30 mouse cellular contexts compared by ENCODE assay signal in genomic region chr8:84015833-84016232, GRCm38 (mm10). TPM values are rescaled to one million over a fixed set of nuclear protein-coding genes. Genes with fewer than 3 reads are reported as not detected.
DNase-seq lines count a peak whose midpoint lies in the region; ATAC-seq and TF ChIP-seq lines count a peak whose summit lies in the region.
"Had no signal": no experiment of that assay in that cellular context is flagged by ENCODE, and none has a peak within 500 bp of the region (broad histone marks: within the 10 kb centered on the region; RNA-seq: fewer than 3 reads in every experiment).

No protein-coding gene starts in this region.

- no peak for TF ChIP-seq EP300 in liver, postnatal 0 days (IDR thresholded peaks at IDR 0.05; ENCODE audit: low read depth)

- no peak overlapping the region for H3K9ac ChIP-seq in forebrain, postnatal 0 days
- H3K9ac ChIP-seq in forebrain, embryonic 15.5 days (replicated peaks): no peak overlapping the region
- no peak overlapping the region for H3K9ac ChIP-seq in liver, postnatal 0 days (replicated peaks)
- no peak overlapping the region for H3K9ac ChIP-seq in liver, embryonic 12.5 days
- H3K9ac ChIP-seq: embryonic facial prominence, embryonic 15.5 days; heart, embryonic 15.5 days; hindbrain, embryonic 13.5 days had no signal

- ATAC-seq in forebrain, postnatal 0 days: no peak
- no peak for ATAC-seq in forebrain, embryonic 15.5 days (replicated peaks)
- ATAC-seq in liver, postnatal 0 days: no peak
- no peak for ATAC-seq in liver, embryonic 12.5 days
- ATAC-seq: activated CD4-positive, CD25-positive, alpha-beta regulatory T cell, adult 4 months; CD4-positive, CD25-positive, alpha-beta regulatory T cell, adult 4 months; forebrain, embryonic 14.5 days; hindbrain, postnatal 0 days had no signal

- no peaks in the 10 kb centered on the region for H3K9me3 ChIP-seq in forebrain, postnatal 0 days (ENCODE audit: low read length)
- no peaks in the 10 kb centered on the region for H3K9me3 ChIP-seq in forebrain, embryonic 15.5 days
- H3K9me3 ChIP-seq in liver, postnatal 0 days (ENCODE audit: low read length): no peaks in the 10 kb centered on the region
- no peaks in the 10 kb centered on the region for H3K9me3 ChIP-seq in liver, embryonic 12.5 days (replicated peaks)
- H3K9me3 ChIP-seq: embryonic facial prominence, embryonic 15.5 days; forebrain, embryonic 10.5 days; heart, embryonic 15.5 days; hindbrain, embryonic 13.5 days had no signal

- peak; percentile 3; the same call in 1 of the 2 replicates for TF ChIP-seq CTCF in forebrain, postnatal 0 days (IDR thresholded peaks at IDR 0.05; ENCODE audit: low read depth)
- TF ChIP-seq CTCF in liver, postnatal 0 days (IDR thresholded peaks at IDR 0.05; ENCODE audit: low read depth): 0 out of 2 replicates have a peak, but pooled peaks have one; percentile 17

- no peak overlapping the region for H3K4me2 ChIP-seq in forebrain, postnatal 0 days (ENCODE audit: low read depth)
- H3K4me2 ChIP-seq in forebrain, embryonic 15.5 days (replicated peaks): no peak overlapping the region
- no peak overlapping the region for H3K4me2 ChIP-seq in liver, postnatal 0 days (ENCODE audit: low read depth, low read length)
- H3K4me2 ChIP-seq in liver, embryonic 12.5 days: no peak overlapping the region
- H3K4me2 ChIP-seq: embryonic facial prominence, embryonic 15.5 days; heart, embryonic 11.5 days; heart, embryonic 15.5 days; hindbrain, embryonic 13.5 days had no signal

- no peak overlapping the region for H3K27ac ChIP-seq in forebrain, postnatal 0 days (ENCODE audit: low read depth, low read length)
- H3K27ac ChIP-seq in forebrain, embryonic 15.5 days (replicated peaks): no peak overlapping the region
- H3K27ac ChIP-seq in liver, postnatal 0 days (ENCODE audit: low read depth): no peak overlapping the region
- no peak overlapping the region for H3K27ac ChIP-seq in liver, embryonic 12.5 days
- H3K27ac ChIP-seq: embryonic facial prominence, embryonic 15.5 days; forebrain, embryonic 10.5 days; heart, embryonic 15.5 days; hindbrain, embryonic 13.5 days; hindbrain, postnatal 0 days had no signal

- 91% methylated on average over 5 of the region's 5 CpGs for WGBS in forebrain, postnatal 0 days
- WGBS in forebrain, embryonic 15.5 days: 95% methylated on average over 5 of the region's 5 CpGs
- 82% methylated on average over 5 of the region's 5 CpGs for WGBS in liver, postnatal 0 days (ENCODE audit: insufficient replicate concordance)
- 80% methylated on average over 5 of the region's 5 CpGs for WGBS in liver, embryonic 12.5 days (ENCODE audit: insufficient replicate concordance)

- H3K27me3 ChIP-seq in forebrain, postnatal 0 days (ENCODE audit: insufficient read depth, low read length): peaks cover 5% of the 10 kb centered on the region
- peaks cover 37% of the 10 kb centered on the region for H3K27me3 ChIP-seq in forebrain, embryonic 15.5 days
- H3K27me3 ChIP-seq in liver, postnatal 0 days (ENCODE audit: insufficient read depth, low read length): peaks cover 39% of the 10 kb centered on the region
- H3K27me3 ChIP-seq in liver, embryonic 12.5 days (replicated peaks): peaks cover 84% of the 10 kb centered on the region

- H3K36me3 ChIP-seq in forebrain, postnatal 0 days (ENCODE audit: insufficient read depth): no peaks in the 10 kb centered on the region
- H3K36me3 ChIP-seq in forebrain, embryonic 15.5 days: no peaks in the 10 kb centered on the region
- no peaks in the 10 kb centered on the region for H3K36me3 ChIP-seq in liver, postnatal 0 days (replicated peaks; ENCODE audit: insufficient read depth, low read length)
- no peaks in the 10 kb centered on the region for H3K36me3 ChIP-seq in liver, embryonic 12.5 days
- H3K36me3 ChIP-seq: embryonic facial prominence, embryonic 15.5 days; forebrain, embryonic 10.5 days; heart, embryonic 15.5 days; hindbrain, embryonic 13.5 days had no signal

- no peak for DNase-seq in forebrain, postnatal 0 days
- no peak for DNase-seq in liver, postnatal 0 days
- DNase-seq in ES-CJ7 (ENCODE audit: low read depth, low spot score): peak; percentile 62
- no peak for DNase-seq in heart, adult 9 months (ENCODE audit: low spot score in 2 of 2)
- no peak for DNase-seq in adrenal gland, adult 8-10 months
- DNase-seq: adrenal gland, postnatal 25 days; B cell, adult 2 months; cerebellum, adult 18-20 months; cerebellum, adult 9-11 months; embryo, embryonic 11 days; gastrocnemius, postnatal 10 days; heart, adult 18-20 months; heart, postnatal 14 days had no signal

- no peak overlapping the region for H3K4me3 ChIP-seq in forebrain, postnatal 0 days (ENCODE audit: low read depth, low read length)
- no peak overlapping the region for H3K4me3 ChIP-seq in forebrain, embryonic 15.5 days
- H3K4me3 ChIP-seq in liver, postnatal 0 days (ENCODE audit: low read depth, low read length): no peak overlapping the region
- H3K4me3 ChIP-seq in liver, embryonic 12.5 days: no peak overlapping the region
- H3K4me3 ChIP-seq: embryonic facial prominence, embryonic 15.5 days; erythroblast, embryonic 14.5 days; forebrain, embryonic 10.5 days; heart, embryonic 15.5 days; hindbrain, embryonic 13.5 days had no signal

- peaks cover 12% of the 10 kb centered on the region; the same call in 1 of the 2 replicates for H3K4me1 ChIP-seq in forebrain, postnatal 0 days (ENCODE audit: insufficient read depth)
- peaks cover 18% of the 10 kb centered on the region for H3K4me1 ChIP-seq in forebrain, embryonic 15.5 days
- H3K4me1 ChIP-seq in liver, postnatal 0 days (ENCODE audit: insufficient read depth): peaks cover 19% of the 10 kb centered on the region
- peaks cover 15% of the 10 kb centered on the region for H3K4me1 ChIP-seq in liver, embryonic 12.5 days

RNA-seq across cellular contexts. Expression of gene 2210011C24Rik, which starts 3.9 kb away (rescaled TPM):
- not detected in 2 replicates for total RNA-seq in forebrain, postnatal 0 days (2014; rRNA removed)
- polyA plus RNA-seq in forebrain, postnatal 0 days (2015; fragmentation: Nextera tagmentation; extraction: Ambion mirVana): 0.38 and 1.2 TPM in 2 replicates
- polyA plus RNA-seq in forebrain, embryonic 15.5 days (2015; fragmentation: Nextera tagmentation; extraction: Ambion mirVana): not detected in 2 replicates
- polyA plus RNA-seq in liver, postnatal 0 days (2015; fragmentation: Nextera tagmentation; extraction: Ambion mirVana): 0.40 TPM in 1 of 2 replicates, not detected in the other
- not detected in 2 replicates for polyA plus RNA-seq in liver, embryonic 12.5 days (2016; fragmentation: Nextera tagmentation; extraction: Ambion mirVana)
- under 1 TPM in 2 of 4 experiments, not detected in 2; 0.62 to 0.77 TPM for total RNA-seq in adrenal gland, adult 8-10 months (2022)
- total RNA-seq: adrenal gland, adult 18-20 months; adrenal gland, postnatal 25 days; common myeloid progenitor, adult 5-6 weeks; hematopoietic stem cell, adult 5-6 weeks had no signal
- polyA plus RNA-seq: CD4-positive, CD25-positive, alpha-beta regulatory T cell, adult 4 months; embryonic facial prominence, embryonic 11.5 days; erythroblast, embryonic 14.5 days; forebrain, embryonic 14.5 days had no signal

RNA-seq across cellular contexts. Expression of gene Palm3, which starts 5.4 kb away (rescaled TPM):
- 2.7 and 5.4 TPM in 2 replicates for total RNA-seq in forebrain, postnatal 0 days (2014; rRNA removed)
- polyA plus RNA-seq in forebrain, postnatal 0 days (2015; fragmentation: Nextera tagmentation; extraction: Ambion mirVana): 2.8 and 4.3 TPM in 2 replicates
- polyA plus RNA-seq in forebrain, embryonic 15.5 days (2015; fragmentation: Nextera tagmentation; extraction: Ambion mirVana): 0.94 and 2.6 TPM in 2 replicates
- polyA plus RNA-seq in liver, postnatal 0 days (2015; fragmentation: Nextera tagmentation; extraction: Ambion mirVana): 0.04 TPM in 1 of 2 replicates, not detected in the other
- polyA plus RNA-seq in liver, embryonic 12.5 days (2016; fragmentation: Nextera tagmentation; extraction: Ambion mirVana): 0.36 and 0.66 TPM in 2 replicates
- 1 to 10 TPM in 3 of 4 experiments, under 1 TPM in 1; 0.70 to 3.9 (median 2.3) TPM for total RNA-seq in adrenal gland, adult 8-10 months (2022)
- total RNA-seq: common myeloid progenitor, adult 5-6 weeks; hematopoietic stem cell, adult 5-6 weeks had no signal
- polyA plus RNA-seq: erythroblast, embryonic 14.5 days had no signal

RNA-seq across cellular contexts. Expression of gene 1700067K01Rik, which starts 14.5 kb away (rescaled TPM):
- 0.15 and 0.81 TPM in 2 replicates for total RNA-seq in forebrain, postnatal 0 days (2014; rRNA removed)
- 0.36 and 0.86 TPM in 2 replicates for polyA plus RNA-seq in forebrain, postnatal 0 days (2015; fragmentation: Nextera tagmentation; extraction: Ambion mirVana)
- polyA plus RNA-seq in forebrain, embryonic 15.5 days (2015; fragmentation: Nextera tagmentation; extraction: Ambion mirVana): 1.4 TPM in 2 replicates
- polyA plus RNA-seq in liver, postnatal 0 days (2015; fragmentation: Nextera tagmentation; extraction: Ambion mirVana): 0.87 and 0.99 TPM in 2 replicates
- 0.41 and 0.63 TPM in 2 replicates for polyA plus RNA-seq in liver, embryonic 12.5 days (2016; fragmentation: Nextera tagmentation; extraction: Ambion mirVana)
- under 1 TPM in 2 of 4 experiments, not detected in 2; 0.49 TPM for total RNA-seq in adrenal gland, adult 8-10 months (2022)
- total RNA-seq: common myeloid progenitor, adult 5-6 weeks; hindbrain, postnatal 0 days had no signal
- polyA plus RNA-seq: CD4-positive, CD25-positive, alpha-beta regulatory T cell, adult 4 months; frontal cortex, adult 2 months had no signal

RNA-seq across cellular contexts. Expression of gene Samd1, which starts 18.4 kb away (rescaled TPM):
- total RNA-seq in forebrain, postnatal 0 days (2014; rRNA removed): 116 and 117 TPM in 2 replicates
- 6.7 and 6.9 TPM in 2 replicates for polyA plus RNA-seq in forebrain, postnatal 0 days (2015; fragmentation: Nextera tagmentation; extraction: Ambion mirVana)
- polyA plus RNA-seq in forebrain, embryonic 15.5 days (2015; fragmentation: Nextera tagmentation; extraction: Ambion mirVana): 8.5 and 9.5 TPM in 2 replicates
- 3.5 and 3.8 TPM in 2 replicates for polyA plus RNA-seq in liver, postnatal 0 days (2015; fragmentation: Nextera tagmentation; extraction: Ambion mirVana)
- polyA plus RNA-seq in liver, embryonic 12.5 days (2016; fragmentation: Nextera tagmentation; extraction: Ambion mirVana): 8.5 and 8.7 TPM in 2 replicates
- 10 to 100 TPM; 27.4 to 44.2 (median 34.9) TPM for total RNA-seq in adrenal gland, adult 8-10 months (2022)

RNA-seq across cellular contexts. Expression of gene Il27ra, which starts 26.6 kb away (rescaled TPM):
- total RNA-seq in forebrain, postnatal 0 days (2014; rRNA removed): 0.31 and 0.86 TPM in 2 replicates
- 0.29 and 0.45 TPM in 2 replicates for polyA plus RNA-seq in forebrain, postnatal 0 days (2015; fragmentation: Nextera tagmentation; extraction: Ambion mirVana)
- polyA plus RNA-seq in forebrain, embryonic 15.5 days (2015; fragmentation: Nextera tagmentation; extraction: Ambion mirVana): 0.41 and 0.68 TPM in 2 replicates
- polyA plus RNA-seq in liver, postnatal 0 days (2015; fragmentation: Nextera tagmentation; extraction: Ambion mirVana): 0.76 and 0.88 TPM in 2 replicates
- polyA plus RNA-seq in liver, embryonic 12.5 days (2016; fragmentation: Nextera tagmentation; extraction: Ambion mirVana): 1.5 and 1.6 TPM in 2 replicates
- 1 to 10 TPM; 1.9 to 3.1 (median 2.8) TPM for total RNA-seq in adrenal gland, adult 8-10 months (2022)
